Mouse (Mus musculus) neural tube, embryonic 12.5 days (tissue): ENCODE data around the gene Ets2. TPM values are rescaled to one million over a fixed set of nuclear protein-coding genes. Genes with fewer than 3 reads are reported as not detected.
"Not testable (repeated sequence)": the region's sequence is repeated elsewhere in the genome, so short reads cannot be mapped to it uniquely, and the experiment has no call there.

Experiments
- ATAC-seq: fragments of 200-750 bp; cut with Nextera tagmentation; 2 replicates; pipeline ENCODE4 v1.8.0; 2017; ENCODE audit warnings: low read depth, mild to moderate bottlenecking, moderate TSS enrichment, moderate library complexity; ENCODE audit not compliant: low FRiP score
- H3K27ac ChIP-seq: fragments of 300-500 bp; sonication (generic); 2 replicates; pipeline ENCODE4 v1.5.1; 2016
- H3K27me3 ChIP-seq: fragments of 300-500 bp; sonication (generic); replicated peaks from 2 replicates; pipeline ENCODE4 v1.6.1; 2016; ENCODE audit warnings: mild to moderate bottlenecking
- H3K36me3 ChIP-seq: fragments of 300-500 bp; sonication (generic); 2 replicates; pipeline ENCODE4 v1.6.1; 2016; ENCODE audit warnings: mild to moderate bottlenecking
- H3K4me1 ChIP-seq: fragments of 300-500 bp; sonication (generic); 2 replicates; pipeline ENCODE4 v1.6.1; 2016
- H3K4me2 ChIP-seq: fragments of 300-500 bp; sonication (generic); replicated peaks from 2 replicates; pipeline ENCODE4 v1.6.1; 2016; ENCODE audit warnings: mild to moderate bottlenecking
- H3K4me3 ChIP-seq: fragments of 300-500 bp; sonication (generic); 2 replicates; pipeline ENCODE4 v1.5.1; 2016
- H3K9ac ChIP-seq: fragments of 300-500 bp; sonication (generic); 2 replicates; pipeline ENCODE4 v1.6.1; 2016; ENCODE audit warnings: mild to moderate bottlenecking
- H3K9me3 ChIP-seq: fragments of 300-500 bp; sonication (generic); 2 replicates; pipeline ENCODE4 v1.6.1; 2016; ENCODE audit warnings: mild to moderate bottlenecking
- WGBS: fragments of 180-500 bp; shearing (Covaris S2); methylation state at CpG from one replicate; pipeline ENCODE4 v1.1.7; 2016; 5-methylcytosine and 5-hydroxymethylcytosine counted together
- polyA plus RNA-seq: library from polyadenylated mRNA; unstranded; fragments of >200 nt; fragmentation: Nextera tagmentation; extraction: Ambion mirVana; gene quantifications from 2 replicates; pipeline ENCODE4 v1.2.1, GENCODE M21; 2016

Ets2 gene
- polyA plus RNA-seq, 1 experiment from 2014 or later, result 25.6 TPM

DNA sequence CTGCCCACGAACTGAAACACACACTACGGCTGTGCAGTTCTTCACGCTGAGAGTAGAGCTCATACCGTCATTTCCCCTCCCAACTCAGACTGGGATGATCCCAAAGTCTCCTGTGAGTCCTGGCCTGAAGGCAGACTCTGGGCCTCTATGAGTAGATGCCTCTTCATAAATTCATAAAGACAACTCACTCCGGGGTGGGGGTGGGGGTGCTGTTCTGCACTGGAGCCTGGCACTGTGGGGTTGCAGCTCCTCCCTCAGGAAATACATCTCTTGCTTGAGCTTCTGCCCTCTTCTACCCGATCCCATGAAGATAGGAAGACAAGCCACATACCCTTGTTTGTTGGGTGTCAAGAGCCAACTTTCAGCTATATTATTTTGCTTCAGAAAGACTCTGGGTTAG lies 59.9 kb downstream of the Ets2 start:
- Histone ChIP-seq H3K4me3 (no peak overlapping the region), H3K36me3 (no peaks in the 10 kb centered on the region), H3K4me1 (no peaks in the 10 kb centered on the region), H3K9ac (no peak overlapping the region), H3K27ac (no peak overlapping the region), H3K4me2 (no peak overlapping the region), H3K27me3 (no peaks in the 10 kb centered on the region), H3K9me3 (no peaks in the 10 kb centered on the region)
- no peak for ATAC-seq
- 88% methylated on average over 6 of the region's 6 CpGs for WGBS

DNA sequence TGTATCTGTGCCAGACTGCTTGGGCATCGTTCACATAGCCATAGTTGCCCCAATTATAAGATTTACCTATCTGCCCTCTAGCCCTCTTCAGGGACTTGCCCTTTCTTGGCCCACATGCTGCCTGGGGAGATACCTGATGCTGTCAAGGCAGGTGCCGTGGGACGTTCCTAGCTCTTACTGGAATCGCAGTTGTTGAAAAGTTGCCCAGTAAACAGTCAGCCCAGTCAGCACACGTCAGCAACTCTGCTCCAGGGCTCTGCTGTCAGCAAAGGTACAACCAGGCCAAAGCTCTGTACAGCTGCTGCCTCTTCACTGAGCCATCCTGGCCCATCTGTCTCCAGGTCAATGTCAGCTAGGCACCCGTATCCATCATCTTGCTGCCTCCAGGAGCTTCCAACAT lies 61.3 kb downstream of the Ets2 start:
- Histone ChIP-seq H3K9me3 (no peaks in the 10 kb centered on the region), H3K27me3 (no peaks in the 10 kb centered on the region), H3K9ac (no peak overlapping the region), H3K4me2 (no peak overlapping the region), H3K36me3 (no peaks in the 10 kb centered on the region), H3K4me1 (no peaks in the 10 kb centered on the region), H3K27ac (no peak overlapping the region), H3K4me3 (no peak overlapping the region)
- ATAC-seq, result no peak
- WGBS, result 88% methylated on average over 6 of the region's 6 CpGs

DNA sequence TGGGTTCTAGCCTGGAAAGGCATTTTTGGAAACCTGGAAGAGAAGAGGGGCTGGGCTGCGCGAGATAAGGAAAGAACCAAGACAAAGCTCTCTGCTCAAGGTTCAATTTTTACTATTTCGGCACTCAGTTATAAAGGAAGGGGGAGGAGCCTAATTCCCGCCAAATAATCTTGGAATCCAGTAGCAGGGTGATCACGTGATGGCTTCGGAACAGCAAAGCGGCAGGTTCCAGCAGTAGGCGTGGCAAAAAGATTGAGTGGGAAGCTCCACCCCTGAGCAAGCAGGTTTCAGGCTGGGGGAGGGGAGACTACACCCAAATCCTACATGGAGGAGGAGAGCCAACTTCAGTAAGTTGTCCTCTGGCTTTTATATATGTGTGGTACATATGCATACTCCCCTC lies 62.2 kb downstream of the Ets2 start:
- H3K4me3 ChIP-seq, ATAC-seq, H3K9ac ChIP-seq, H3K4me1 ChIP-seq, H3K27ac ChIP-seq, H3K36me3 ChIP-seq, H3K4me2 ChIP-seq, H3K9me3 ChIP-seq, H3K27me3 ChIP-seq: not testable (repeated sequence)
- 77% methylated on average over 8 of the region's 8 CpGs for WGBS

DNA sequence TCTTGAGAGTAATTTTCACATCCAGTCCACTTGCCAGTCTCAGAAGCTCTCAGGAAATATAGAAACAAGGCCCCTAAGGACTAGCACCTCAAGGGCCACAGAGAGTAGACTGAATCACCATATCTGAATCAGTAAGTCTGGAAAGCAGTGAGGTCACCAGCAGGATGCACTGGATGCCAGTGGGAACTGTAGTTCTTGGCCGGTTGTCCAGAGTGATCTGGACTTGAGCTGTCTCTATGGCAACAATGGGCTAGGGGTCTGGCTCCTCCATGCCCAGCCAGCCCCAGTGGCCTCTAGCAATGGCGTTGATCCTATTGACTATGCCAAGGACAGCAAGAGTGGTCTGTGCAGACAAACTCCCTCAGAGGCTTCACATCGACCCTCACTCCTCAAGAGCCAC lies 64.3 kb downstream of the Ets2 start:
- H3K4me2 ChIP-seq, result no peak overlapping the region
- no peak for ATAC-seq
- no peaks in the 10 kb centered on the region for H3K27me3 ChIP-seq
- no peaks in the 10 kb centered on the region for H3K4me1 ChIP-seq
- H3K9ac ChIP-seq, result no peak overlapping the region
- no peak overlapping the region for H3K4me3 ChIP-seq
- WGBS, result 82% methylated on average over 3 of the region's 3 CpGs
- H3K27ac ChIP-seq, result no peak overlapping the region
- H3K36me3 ChIP-seq, result no peaks in the 10 kb centered on the region
- H3K9me3 ChIP-seq, result no peaks in the 10 kb centered on the region

DNA sequence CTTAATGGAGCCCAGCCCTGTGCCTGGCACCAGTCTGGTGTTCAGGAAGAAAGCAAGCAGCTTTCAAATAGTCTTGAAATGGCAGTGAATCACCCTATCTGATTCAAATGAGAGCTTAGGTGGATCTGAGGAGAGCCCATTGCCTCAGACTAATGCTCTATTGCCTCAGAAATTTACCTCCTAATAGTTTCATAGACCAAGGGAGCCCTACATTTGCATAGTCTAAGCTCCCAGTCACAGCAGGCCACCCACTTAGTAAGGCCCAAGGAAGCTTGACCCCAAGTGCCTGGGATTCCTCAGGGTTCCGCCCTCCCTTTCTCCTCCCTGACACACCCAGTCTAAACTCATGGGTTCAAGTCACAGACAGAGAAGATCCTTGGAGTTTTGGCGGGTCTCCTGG lies 65.4 kb downstream of the Ets2 start:
- H3K27me3 ChIP-seq, result no peaks in the 10 kb centered on the region
- H3K4me2 ChIP-seq, result no peak overlapping the region
- WGBS, result 68% methylated on average over 2 of the region's 2 CpGs
- H3K9ac ChIP-seq, result no peak overlapping the region
- no peak for ATAC-seq
- no peak overlapping the region for H3K4me3 ChIP-seq
- H3K4me1 ChIP-seq, result no peaks in the 10 kb centered on the region
- no peak overlapping the region for H3K27ac ChIP-seq
- H3K9me3 ChIP-seq, result no peaks in the 10 kb centered on the region
- H3K36me3 ChIP-seq, result no peaks in the 10 kb centered on the region

DNA sequence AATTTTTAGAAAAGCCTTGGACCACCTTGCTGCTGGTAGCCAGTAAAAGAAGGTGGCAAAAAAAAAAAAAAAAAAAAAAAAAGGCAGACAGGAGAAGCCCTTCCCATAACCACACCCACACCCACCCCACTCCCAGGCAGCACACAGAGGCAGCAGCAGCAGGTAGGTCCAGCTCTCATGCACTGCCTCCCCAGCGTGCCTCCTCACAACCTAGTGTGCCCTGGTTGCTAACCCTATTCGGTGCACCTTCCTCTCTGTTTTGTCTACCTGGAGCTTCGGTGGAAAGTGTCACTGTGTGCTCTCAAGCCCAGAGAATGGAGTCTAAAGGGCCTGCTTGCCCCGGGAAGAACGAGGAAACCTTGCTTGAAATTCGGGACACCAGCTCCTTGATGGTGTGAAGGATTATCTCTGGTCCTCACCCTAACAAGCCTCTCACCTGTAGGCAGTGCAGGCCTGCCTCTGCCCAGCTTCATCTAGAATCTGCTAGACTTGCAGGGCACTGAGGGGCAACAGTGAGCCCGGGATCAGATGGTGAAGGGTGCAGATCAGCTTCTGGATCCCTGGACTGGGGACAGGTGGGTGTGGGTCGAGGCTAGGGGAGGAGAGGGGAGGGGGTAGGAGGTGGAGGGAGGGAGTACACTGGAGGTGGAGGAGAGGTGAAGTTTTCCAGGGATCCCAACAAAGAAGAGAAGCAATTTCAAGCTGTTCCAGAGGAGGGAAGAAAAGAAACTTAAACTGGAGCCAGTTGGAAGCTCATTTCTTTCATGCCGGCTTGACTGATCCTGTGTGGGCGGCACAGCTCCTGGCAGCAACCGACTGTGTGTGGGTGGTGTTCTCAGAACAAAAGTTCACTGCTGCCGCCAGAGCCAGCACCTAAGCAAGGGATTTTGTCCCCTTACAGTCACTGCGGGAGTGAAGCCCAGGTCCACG lies 67.5 kb downstream of the Ets2 start:
- Histone ChIP-seq H3K36me3 (no peaks in the 10 kb centered on the region), H3K9ac (no peak overlapping the region), H3K4me3 (no peak overlapping the region), H3K4me2 (no peak overlapping the region), H3K9me3 (no peaks in the 10 kb centered on the region), H3K27ac (no peak overlapping the region), H3K4me1 (no peaks in the 10 kb centered on the region), H3K27me3 (no peaks in the 10 kb centered on the region)
- 56% methylated on average over 14 of the region's 14 CpGs for WGBS
- ATAC-seq, result no peak

DNA sequence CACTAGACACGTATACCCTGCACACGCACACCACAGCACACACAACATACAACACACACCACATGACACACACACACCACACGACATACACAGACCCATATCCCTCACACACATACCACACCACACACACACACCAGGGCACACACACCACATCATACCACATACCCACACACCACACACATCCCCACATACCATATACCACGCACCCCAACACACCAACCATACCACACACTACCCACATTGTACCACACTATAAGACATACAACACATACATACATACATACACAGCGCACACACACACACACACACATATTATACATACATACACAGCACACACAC lies 68.1 kb downstream of the Ets2 start:
- WGBS, result 90% methylated on average over 5 of the region's 5 CpGs
- H3K36me3 ChIP-seq, result no peaks in the 10 kb centered on the region
- no peaks in the 10 kb centered on the region for H3K9me3 ChIP-seq
- no peaks in the 10 kb centered on the region for H3K27me3 ChIP-seq
- no peak overlapping the region for H3K4me2 ChIP-seq
- no peaks in the 10 kb centered on the region for H3K4me1 ChIP-seq
- ATAC-seq, result no peak
- H3K4me3 ChIP-seq, result no peak overlapping the region
- H3K27ac ChIP-seq, result no peak overlapping the region
- no peak overlapping the region for H3K9ac ChIP-seq

DNA sequence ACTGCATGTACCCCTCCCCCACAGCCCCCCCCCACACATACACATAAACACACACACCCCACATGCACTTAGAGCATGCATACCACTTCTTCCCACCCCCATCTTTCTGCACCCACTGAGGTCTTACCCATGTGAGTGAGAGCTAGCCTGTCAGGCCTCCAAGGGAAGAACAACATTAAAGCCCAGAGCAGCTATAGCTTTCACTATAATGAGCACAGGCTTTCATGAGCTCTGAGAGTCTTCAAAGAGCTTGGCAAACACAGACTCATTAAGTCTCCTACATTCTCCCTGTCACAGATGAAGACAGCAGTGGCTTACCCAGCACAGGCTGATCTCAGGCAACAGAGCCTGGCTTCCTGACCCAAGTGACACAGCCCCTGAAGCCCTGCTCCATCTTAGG lies 68.5 kb downstream of the Ets2 start:
- Histone ChIP-seq H3K27me3 (no peaks in the 10 kb centered on the region), H3K4me3 (no peak overlapping the region), H3K9me3 (no peaks in the 10 kb centered on the region), H3K4me2 (no peak overlapping the region), H3K9ac (no peak overlapping the region), H3K36me3 (no peaks in the 10 kb centered on the region), H3K27ac (no peak overlapping the region), H3K4me1 (no peaks in the 10 kb centered on the region)
- ATAC-seq, result no peak

Other genes with a start within 250 kb of the Ets2 start
- gene Erg, start 115.5 kb upstream of the Ets2 start, polyA plus RNA-seq, result 3.5 and 4.2 TPM in 2 replicates